30 mouse cellular contexts compared by ENCODE assay signal in genomic region chr16:48832055-48832454, GRCm38 (mm10). TPM values are rescaled to one million over a fixed set of nuclear protein-coding genes. Genes with fewer than 3 reads are reported as not detected.
DNase-seq lines count a peak whose midpoint lies in the region; ATAC-seq and TF ChIP-seq lines count a peak whose summit lies in the region.
"Had no signal": no experiment of that assay in that cellular context is flagged by ENCODE, and none has a peak within 500 bp of the region (broad histone marks: within the 10 kb centered on the region; RNA-seq: fewer than 3 reads in every experiment).

No protein-coding gene starts in this region.

- no peaks in the 10 kb centered on the region for H3K27me3 ChIP-seq in lung, embryonic 14.5 days (ENCODE audit: insufficient read depth, low read length)
- H3K27me3 ChIP-seq: CH12.LX; embryonic facial prominence, embryonic 12.5 days; forebrain, embryonic 13.5 days; forebrain, embryonic 15.5 days; Patski had no signal

- H3K9ac ChIP-seq in lung, embryonic 14.5 days, result no peak overlapping the region
- H3K9ac ChIP-seq: embryonic facial prominence, embryonic 12.5 days; forebrain, embryonic 13.5 days; forebrain, embryonic 15.5 days; forebrain, postnatal 0 days had no signal

- H3K4me2 ChIP-seq in lung, embryonic 14.5 days, result no peak overlapping the region
- H3K4me2 ChIP-seq: embryonic facial prominence, embryonic 12.5 days; forebrain, embryonic 13.5 days; forebrain, embryonic 15.5 days had no signal

- DNase-seq in gastrocnemius, adult 2 months, result no peak
- DNase-seq in gastrocnemius, postnatal 25 days, result no peak
- peak; percentile 13 for DNase-seq in lung, embryonic 14.5 days
- DNase-seq in lung, postnatal 25 days (ENCODE audit: low spot score), result no peak
- DNase-seq in adrenal gland, postnatal 4 days (ENCODE audit: low spot score in 2 of 2), result no peak
- DNase-seq: adrenal gland, adult 8-10 months; adrenal gland, postnatal 14 days; adrenal gland, postnatal 36 days; B cell, adult 2 months; cerebellum, adult 11-12 months; cerebellum, adult 2 months; cerebellum, adult 9-10 months; cerebellum, postnatal 10 days; cerebellum, postnatal 25 days; forebrain, postnatal 0 days had no signal

- H3K36me3 ChIP-seq in lung, embryonic 14.5 days (ENCODE audit: insufficient read depth), result no peaks in the 10 kb centered on the region
- H3K36me3 ChIP-seq: embryonic facial prominence, embryonic 10.5 days; embryonic facial prominence, embryonic 12.5 days; forebrain, embryonic 15.5 days; G1E had no signal

- 57% methylated on average over 7 of the region's 8 CpGs for WGBS in lung, embryonic 14.5 days

- 0 out of 2 replicates have a peak overlapping the region, but pooled peaks have one; percentile 5 for H3K27ac ChIP-seq in gastrocnemius, adult 2 months
- H3K27ac ChIP-seq in lung, embryonic 14.5 days (ENCODE audit: low read depth), result no peak overlapping the region
- 0 out of 2 replicates have a peak overlapping the region, but pooled peaks have one; percentile 2 for H3K27ac ChIP-seq in brown adipose tissue, adult 24 weeks (replicated peaks; ENCODE audit: low read depth, low read length)
- H3K27ac ChIP-seq: embryonic facial prominence, embryonic 10.5 days; embryonic facial prominence, embryonic 12.5 days; forebrain, embryonic 13.5 days; forebrain, embryonic 15.5 days had no signal

- H3K4me3 ChIP-seq in gastrocnemius, adult 2 months, result no peak overlapping the region
- no peak overlapping the region for H3K4me3 ChIP-seq in lung, embryonic 14.5 days (ENCODE audit: low read depth, low read length)
- no peak overlapping the region for H3K4me3 ChIP-seq in brown adipose tissue, adult 24 weeks (ENCODE audit: insufficient read depth, low read depth, low read length)
- H3K4me3 ChIP-seq: embryonic facial prominence, embryonic 10.5 days; embryonic facial prominence, embryonic 12.5 days; forebrain, embryonic 13.5 days; forebrain, embryonic 15.5 days had no signal

- ATAC-seq in lung, embryonic 14.5 days (ENCODE audit: insufficient read depth), result no peak
- ATAC-seq: activated CD4-positive, CD25-positive, alpha-beta regulatory T cell, adult 4 months; CD4-positive, CD25-positive, alpha-beta regulatory T cell, adult 4 months; forebrain, embryonic 13.5 days; forebrain, embryonic 15.5 days; forebrain, postnatal 0 days; Patski had no signal

- TF ChIP-seq CTCF in gastrocnemius, adult 2 months (IDR thresholded peaks at IDR 0.05), result no peak
- TF ChIP-seq CTCF in lung, embryonic 14.5 days (IDR thresholded peaks at IDR 0.05; ENCODE audit: low read depth), result no peak

- intact Hi-C loops in gastrocnemius, adult 2 months (cut with DNase I), result no loop called here

- H3K4me1 ChIP-seq in lung, embryonic 14.5 days (ENCODE audit: insufficient read depth), result no peaks in the 10 kb centered on the region
- H3K4me1 ChIP-seq in brown adipose tissue, adult 24 weeks (ENCODE audit: control insufficient read depth, insufficient read depth, insufficient read length, low read length), result no peaks in the 10 kb centered on the region
- H3K4me1 ChIP-seq: embryonic facial prominence, embryonic 10.5 days; embryonic facial prominence, embryonic 12.5 days; forebrain, embryonic 13.5 days; forebrain, embryonic 15.5 days had no signal

- no peaks in the 10 kb centered on the region; the same call in 1 of the 2 replicates for H3K9me3 ChIP-seq in lung, embryonic 14.5 days (ENCODE audit: low read depth, low read length)
- H3K9me3 ChIP-seq: embryonic facial prominence, embryonic 10.5 days; embryonic facial prominence, embryonic 12.5 days; forebrain, embryonic 13.5 days; forebrain, embryonic 15.5 days; G1E had no signal

RNA-seq across cellular contexts. Expression of gene Retnla, which starts 10.3 kb away (rescaled TPM):
- 1 to 10 TPM; 2.8 to 8.4 TPM for total RNA-seq in gastrocnemius, adult 2 months (2021)
- 1 to 10 TPM; 2.0 to 8.2 TPM for total RNA-seq in gastrocnemius, postnatal 25 days (2021)
- 0.46 and 0.67 TPM in 2 replicates for polyA plus RNA-seq in lung, embryonic 14.5 days (2014; fragmentation: Nextera tagmentation; extraction: Ambion mirVana)
- 83.1 and 273 TPM in 2 replicates for polyA plus RNA-seq in brown adipose tissue, adult 24 weeks (2012; ENCODE audit: insufficient read depth, insufficient read length, missing spikeins)
- under 1 TPM in 1 of 2 experiments, not detected in 1; 0.73 TPM for total RNA-seq in adrenal gland, postnatal 4 days (2021)
- total RNA-seq: CH12.LX; forebrain, postnatal 0 days; G1E had no signal
- polyA plus RNA-seq: activated CD4-positive, CD25-positive, alpha-beta regulatory T cell, adult 4 months; brain, embryonic 14.5 days; CD4-positive, CD25-positive, alpha-beta regulatory T cell, adult 4 months; cerebellum, adult 2 months; embryonic facial prominence, embryonic 10.5 days; embryonic facial prominence, embryonic 12.5 days; embryonic facial prominence, embryonic 14.5 days; forebrain, embryonic 11.5 days; forebrain, embryonic 13.5 days; forebrain, embryonic 15.5 days; G1E; Patski had no signal

RNA-seq across cellular contexts. Expression of gene Retnlb, which starts 15.4 kb away (rescaled TPM):
- not detected for total RNA-seq in gastrocnemius, adult 2 months (2021)
- not detected for total RNA-seq in gastrocnemius, postnatal 25 days (2021)
- polyA plus RNA-seq in lung, embryonic 14.5 days (2014; fragmentation: Nextera tagmentation; extraction: Ambion mirVana), result 0.83 and 1.5 TPM in 2 replicates
- polyA plus RNA-seq in brown adipose tissue, adult 24 weeks (2012; ENCODE audit: insufficient read depth, insufficient read length, missing spikeins), result not detected in 2 replicates
- total RNA-seq in adrenal gland, postnatal 4 days (2021), result not detected
- total RNA-seq: adrenal gland, adult 18-20 months; adrenal gland, adult 8-10 months; adrenal gland, postnatal 14 days; adrenal gland, postnatal 36 days; CH12.LX; forebrain, postnatal 0 days; G1E had no signal
- polyA plus RNA-seq: activated CD4-positive, CD25-positive, alpha-beta regulatory T cell, adult 4 months; brain, embryonic 14.5 days; CD4-positive, CD25-positive, alpha-beta regulatory T cell, adult 4 months; cerebellum, adult 2 months; cortical plate, adult 2 months; embryonic facial prominence, embryonic 10.5 days; embryonic facial prominence, embryonic 12.5 days; embryonic facial prominence, embryonic 14.5 days; forebrain, embryonic 11.5 days; forebrain, embryonic 13.5 days; forebrain, embryonic 15.5 days; forebrain, postnatal 0 days; G1E; Patski had no signal

RNA-seq across cellular contexts. Expression of gene Retnlg, which starts 40.4 kb away (rescaled TPM):
- under 1 TPM in 1 of 2 experiments, not detected in 1; 0.46 TPM for total RNA-seq in gastrocnemius, adult 2 months (2021)
- not detected for total RNA-seq in gastrocnemius, postnatal 25 days (2021)
- polyA plus RNA-seq in lung, embryonic 14.5 days (2014; fragmentation: Nextera tagmentation; extraction: Ambion mirVana), result 0.92 TPM in 1 of 2 replicates, not detected in the other
- 3.5 TPM in 1 of 2 replicates, not detected in the other for polyA plus RNA-seq in brown adipose tissue, adult 24 weeks (2012; ENCODE audit: insufficient read depth, insufficient read length, missing spikeins)
- 10 to 100 TPM in 1 of 2 experiments, 1 to 10 TPM in 1; 3.9 to 10.1 TPM for total RNA-seq in adrenal gland, postnatal 4 days (2021)
- total RNA-seq: adrenal gland, adult 18-20 months; CH12.LX; forebrain, postnatal 0 days; G1E had no signal
- polyA plus RNA-seq: activated CD4-positive, CD25-positive, alpha-beta regulatory T cell, adult 4 months; CD4-positive, CD25-positive, alpha-beta regulatory T cell, adult 4 months; embryonic facial prominence, embryonic 10.5 days; forebrain, embryonic 11.5 days; forebrain, embryonic 13.5 days; G1E; Patski had no signal
